Mouse (Mus musculus) megakaryocyte, embryonic 14.5 days (primary cell): Measurements from ENCODE around the gene Zfp933. TPM values are rescaled to one million over a fixed set of nuclear protein-coding genes. Genes with fewer than 3 reads are reported as not detected.

ENCODE experiments used
- H3K27me3 ChIP-seq: replicated peaks from 2 replicates; pipeline ENCODE3; 2012; ENCODE audit warnings: inconsistent platforms
- H3K36me3 ChIP-seq: replicated peaks from 2 replicates; pipeline ENCODE3; 2012; ENCODE audit warnings: low read length, inconsistent platforms, mixed read lengths
- H3K4me1 ChIP-seq: 2 replicates; pipeline ENCODE4 v1.6.1; 2012; ENCODE audit warnings: inconsistent platforms
- H3K4me3 ChIP-seq: replicated peaks from 2 replicates; pipeline ENCODE3; 2012; ENCODE audit warnings: moderate library complexity, mild to moderate bottlenecking, inconsistent platforms
- H3K9me3 ChIP-seq: 2 replicates; pipeline ENCODE4 v1.6.1; 2012; ENCODE audit warnings: inconsistent platforms
- FLI1 ChIP-seq: IDR thresholded peaks from 2 replicates; pipeline ENCODE4 v1.6.1; 2012; ENCODE audit warnings: low read length, inconsistent platforms, mixed read lengths
- GATA1 ChIP-seq: IDR thresholded peaks from 3 replicates; pipeline ENCODE4 v1.6.1; 2012; ENCODE audit warnings: mixed read lengths, low read length, inconsistent platforms, borderline replicate concordance
- polyA plus RNA-seq: library from polyadenylated mRNA; stranded (reverse); fragments of >175 nt; gene quantifications from 2 replicates; pipeline ENCODE4 v1.2.3, GENCODE M21; 2012; ENCODE audit warnings: low replicate concordance; ENCODE audit not compliant: insufficient read depth

Zfp933 gene
- not detected in 2 replicates for polyA plus RNA-seq

GRCm38 (mm10) chr4:147847614-147848583, at the start of gene Zfp933:
Gene Zfp933 (minus strand): TSS chr4:147848366.
- peaks cover 16% of the 10 kb centered on the region for H3K36me3 ChIP-seq
- H3K4me1 ChIP-seq = peaks cover 30% of the 10 kb centered on the region
- peak within 1 kb of the TSS; percentile 96 for H3K4me3 ChIP-seq
- H3K27me3 ChIP-seq = no peaks in the 10 kb centered on the region
- no peaks in the 10 kb centered on the region for H3K9me3 ChIP-seq
- no peak for TF ChIP-seq GATA1
- TF ChIP-seq FLI1 = no peak

GRCm38 (mm10) chr4:147897348-147897747, 49.2 kb upstream of the Zfp933 start:
- no peak for TF ChIP-seq GATA1
- TF ChIP-seq FLI1 = no peak
- Histone ChIP-seq H3K9me3 (no peaks in the 10 kb centered on the region), H3K27me3 (no peaks in the 10 kb centered on the region), H3K36me3 (peaks cover 90% of the 10 kb centered on the region), H3K4me3 (no peak overlapping the region), H3K4me1 (peaks cover 69% of the 10 kb centered on the region)

- Histone ChIP-seq H3K4me1 (peaks cover 59% of the 10 kb centered on the region), H3K9me3 (no peaks in the 10 kb centered on the region), H3K36me3 (peaks cover 94% of the 10 kb centered on the region), H3K27me3 (no peaks in the 10 kb centered on the region), H3K4me3 (peak overlapping the region; percentile 31)
- TF ChIP-seq GATA1 (no peak), FLI1 (no peak)
These were observed 48.2 kb upstream of the Zfp933 start for GRCm38 (mm10) chr4:147896411-147896810.

- TF ChIP-seq GATA1 (no peak), FLI1 (no peak)
- Histone ChIP-seq H3K4me1 (peaks cover 54% of the 10 kb centered on the region), H3K36me3 (peaks cover 96% of the 10 kb centered on the region), H3K27me3 (no peaks in the 10 kb centered on the region), H3K4me3 (peak overlapping the region; percentile 17), H3K9me3 (no peaks in the 10 kb centered on the region)
These were observed 47.7 kb upstream of the Zfp933 start for GRCm38 (mm10) chr4:147895815-147896330.

- H3K36me3 ChIP-seq = peaks cover 91% of the 10 kb centered on the region
These were observed 42.2 kb upstream of the Zfp933 start for GRCm38 (mm10) chr4:147890341-147890740.

GRCm38 (mm10) chr4:147888237-147888636, 40.1 kb upstream of the Zfp933 start:
- H3K4me3 ChIP-seq = no peak overlapping the region
- TF ChIP-seq GATA1 (no peak), FLI1 (no peak)
- H3K9me3 ChIP-seq = no peaks in the 10 kb centered on the region
- H3K27me3 ChIP-seq = no peaks in the 10 kb centered on the region
- peaks cover 94% of the 10 kb centered on the region for H3K36me3 ChIP-seq
- H3K4me1 ChIP-seq = peaks cover 4% of the 10 kb centered on the region; the same call in 1 of the 2 replicates

More at GRCm38 (mm10) chr4:147890341-147890740, 42.2 kb upstream of the Zfp933 start:
- Histone ChIP-seq H3K4me3 (no peak overlapping the region), H3K27me3 (no peaks in the 10 kb centered on the region), H3K4me1 (peaks cover 4% of the 10 kb centered on the region; the same call in 1 of the 2 replicates), H3K9me3 (no peaks in the 10 kb centered on the region)
- TF ChIP-seq FLI1 = no peak
- TF ChIP-seq GATA1 = no peak

- Histone ChIP-seq H3K4me1 (peaks cover 4% of the 10 kb centered on the region; the same call in 1 of the 2 replicates), H3K9me3 (no peaks in the 10 kb centered on the region), H3K27me3 (no peaks in the 10 kb centered on the region), H3K36me3 (peaks cover 95% of the 10 kb centered on the region), H3K4me3 (no peak overlapping the region)
- no peak for TF ChIP-seq GATA1
- no peak for TF ChIP-seq FLI1
These were observed 39.1 kb upstream of the Zfp933 start for GRCm38 (mm10) chr4:147887277-147887676.

GRCm38 (mm10) chr4:147886158-147886557, 38.0 kb upstream of the Zfp933 start:
- Histone ChIP-seq H3K9me3 (no peaks in the 10 kb centered on the region), H3K4me3 (no peak overlapping the region), H3K36me3 (peaks cover 95% of the 10 kb centered on the region), H3K4me1 (peaks cover 4% of the 10 kb centered on the region; the same call in 1 of the 2 replicates), H3K27me3 (no peaks in the 10 kb centered on the region)
- TF ChIP-seq GATA1 (no peak), FLI1 (no peak)

GRCm38 (mm10) chr4:147884138-147884537, 36.0 kb upstream of the Zfp933 start:
- Histone ChIP-seq H3K9me3 (no peaks in the 10 kb centered on the region), H3K36me3 (peaks cover 91% of the 10 kb centered on the region), H3K4me3 (no peak overlapping the region), H3K27me3 (no peaks in the 10 kb centered on the region), H3K4me1 (peaks cover 11% of the 10 kb centered on the region)
- no peak for TF ChIP-seq FLI1
- no peak for TF ChIP-seq GATA1

GRCm38 (mm10) chr4:147883041-147883440, 34.9 kb upstream of the Zfp933 start:
- TF ChIP-seq GATA1 = no peak
- TF ChIP-seq FLI1 = no peak

More at GRCm38 (mm10) chr4:147883041-147883440, 34.9 kb upstream of the Zfp933 start:
- Histone ChIP-seq H3K36me3 (peaks cover 92% of the 10 kb centered on the region), H3K4me1 (peaks cover 7% of the 10 kb centered on the region), H3K9me3 (no peaks in the 10 kb centered on the region), H3K27me3 (no peaks in the 10 kb centered on the region), H3K4me3 (no peak overlapping the region)
